Mouse (Mus musculus) midbrain, embryonic 11.5 days (tissue): ENCODE measurements around the gene Zfp106. TPM values are rescaled to one million over a fixed set of nuclear protein-coding genes. Genes with fewer than 3 reads are reported as not detected.

Experiments used
- ATAC-seq: fragments of 200-750 bp; cut with Nextera tagmentation; 2 replicates; pipeline ENCODE4 v1.8.0; 2017; ENCODE audit warnings: moderate TSS enrichment, moderate library complexity; ENCODE audit not compliant: low FRiP score
- DNase-seq: peaks from one replicate; pipeline ENCODE4 v3.0.0; 2015; ENCODE audit warnings: low spot score; ENCODE audit errors: missing footprints
- H3K27ac ChIP-seq: fragments of 300-500 bp; sonication (generic); 2 replicates; pipeline ENCODE4 v1.5.1; 2014; ENCODE audit warnings: low read depth, low read length
- H3K27me3 ChIP-seq: fragments of 300-500 bp; sonication (generic); 2 replicates; pipeline ENCODE4 v1.6.1; 2014; ENCODE audit warnings: mild to moderate bottlenecking, low read length, moderate library complexity, mixed read lengths; ENCODE audit not compliant: control insufficient read depth, insufficient read depth
- H3K36me3 ChIP-seq: fragments of 300-500 bp; sonication (generic); 2 replicates; pipeline ENCODE4 v1.6.1; 2014; ENCODE audit warnings: mild to moderate bottlenecking, low read length, moderate library complexity, mixed read lengths; ENCODE audit not compliant: control insufficient read depth, insufficient read depth
- H3K4me1 ChIP-seq: fragments of 300-500 bp; sonication (generic); 2 replicates; pipeline ENCODE4 v1.6.1; 2014; ENCODE audit warnings: low read length; ENCODE audit not compliant: control insufficient read depth, insufficient read depth
- H3K4me2 ChIP-seq: fragments of 300-500 bp; sonication (generic); 2 replicates; pipeline ENCODE4 v1.6.1; 2014; ENCODE audit warnings: mild to moderate bottlenecking, moderate library complexity
- H3K4me3 ChIP-seq: fragments of 300-500 bp; sonication (generic); 2 replicates; pipeline ENCODE4 v1.5.1; 2014; ENCODE audit warnings: low read depth, low read length
- H3K9ac ChIP-seq: fragments of 300-500 bp; sonication (generic); 2 replicates; pipeline ENCODE4 v1.6.1; 2014; ENCODE audit warnings: low read length
- H3K9me3 ChIP-seq: fragments of 300-500 bp; sonication (generic); 2 replicates; pipeline ENCODE4 v1.6.1; 2016; ENCODE audit warnings: low read length; ENCODE audit not compliant: control insufficient read depth
- WGBS: fragments of 180-500 bp; shearing (Covaris S2); extraction: QIAGEN DNeasy Blood & Tissue Kit; methylation state at CpG from one replicate; pipeline ENCODE4 v1.1.7; 2014; 5-methylcytosine and 5-hydroxymethylcytosine counted together
- polyA plus RNA-seq: library from polyadenylated mRNA; unstranded; fragments of >200 nt; fragmentation: Nextera tagmentation; extraction: Ambion mirVana; gene quantifications from 2 replicates; pipeline ENCODE4 v1.2.1, GENCODE M21; 2014

Zfp106 gene
- polyA plus RNA-seq, 1 experiment from 2014 or later: 62.4 TPM

- H3K36me3 ChIP-seq: no peaks in the 10 kb centered on the region
- WGBS: 69% methylated on average over 6 of the region's 6 CpGs
- no peak for ATAC-seq
- H3K4me2 ChIP-seq: no peak overlapping the region
- H3K4me3 ChIP-seq: no peak overlapping the region
- no peak for DNase-seq
- H3K27me3 ChIP-seq: no peaks in the 10 kb centered on the region
- H3K9me3 ChIP-seq: no peaks in the 10 kb centered on the region
- H3K27ac ChIP-seq: no peak overlapping the region
- H3K9ac ChIP-seq: no peak overlapping the region; the same call in 1 of the 2 replicates
- no peaks in the 10 kb centered on the region for H3K4me1 ChIP-seq
Measured at GRCm38 (mm10) chr2:120499971-120500471, 63.6 kb downstream of the Zfp106 start.

- Histone ChIP-seq H3K27ac (no peak overlapping the region), H3K27me3 (no peaks in the 10 kb centered on the region), H3K4me1 (no peaks in the 10 kb centered on the region), H3K9ac (no peak overlapping the region), H3K4me2 (no peak overlapping the region), H3K9me3 (no peaks in the 10 kb centered on the region), H3K4me3 (no peak overlapping the region), H3K36me3 (no peaks in the 10 kb centered on the region)
- DNase-seq: no peak
- WGBS: 79% methylated on average over 3 of the region's 3 CpGs
- ATAC-seq: no peak
Measured at GRCm38 (mm10) chr2:120496511-120496910, 67.1 kb downstream of the Zfp106 start.

DNA sequence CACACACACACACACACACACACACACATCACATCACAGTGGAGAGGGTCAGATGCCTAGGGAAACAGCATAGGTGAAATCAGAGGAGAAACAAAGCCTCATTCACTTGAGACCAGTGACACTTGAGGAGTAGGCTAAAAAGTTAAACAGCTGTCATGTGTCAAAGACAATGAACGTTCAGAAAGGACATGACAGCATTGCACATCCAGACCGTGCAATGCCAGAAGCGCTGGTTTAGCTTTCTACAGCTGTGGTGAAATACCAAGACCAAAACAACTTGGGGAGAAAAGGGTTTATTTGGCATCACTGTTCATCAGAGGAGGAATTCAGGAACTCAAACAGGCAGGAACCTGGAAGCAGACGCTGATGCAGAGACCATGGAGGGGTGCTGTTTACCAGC, 70.4 kb downstream of the Zfp106 start:
- Histone ChIP-seq H3K27ac (no peak overlapping the region), H3K27me3 (no peaks in the 10 kb centered on the region), H3K9me3 (no peaks in the 10 kb centered on the region), H3K9ac (no peak overlapping the region), H3K36me3 (no peaks in the 10 kb centered on the region), H3K4me3 (no peak overlapping the region), H3K4me1 (no peaks in the 10 kb centered on the region), H3K4me2 (no peak overlapping the region)
- DNase-seq (no peak), ATAC-seq (no peak)
- WGBS: 81% methylated on average over 4 of the region's 4 CpGs

GRCm38 (mm10) chr2:120484241-120484640, 79.4 kb downstream of the Zfp106 start:
- Histone ChIP-seq H3K27ac (no peak overlapping the region), H3K27me3 (no peaks in the 10 kb centered on the region), H3K9ac (no peak overlapping the region), H3K4me2 (no peak overlapping the region), H3K36me3 (no peaks in the 10 kb centered on the region), H3K4me1 (no peaks in the 10 kb centered on the region), H3K9me3 (no peaks in the 10 kb centered on the region), H3K4me3 (no peak overlapping the region)
- WGBS: 83% methylated on average over 3 of the region's 3 CpGs
- ATAC-seq (no peak), DNase-seq (no peak)

DNA sequence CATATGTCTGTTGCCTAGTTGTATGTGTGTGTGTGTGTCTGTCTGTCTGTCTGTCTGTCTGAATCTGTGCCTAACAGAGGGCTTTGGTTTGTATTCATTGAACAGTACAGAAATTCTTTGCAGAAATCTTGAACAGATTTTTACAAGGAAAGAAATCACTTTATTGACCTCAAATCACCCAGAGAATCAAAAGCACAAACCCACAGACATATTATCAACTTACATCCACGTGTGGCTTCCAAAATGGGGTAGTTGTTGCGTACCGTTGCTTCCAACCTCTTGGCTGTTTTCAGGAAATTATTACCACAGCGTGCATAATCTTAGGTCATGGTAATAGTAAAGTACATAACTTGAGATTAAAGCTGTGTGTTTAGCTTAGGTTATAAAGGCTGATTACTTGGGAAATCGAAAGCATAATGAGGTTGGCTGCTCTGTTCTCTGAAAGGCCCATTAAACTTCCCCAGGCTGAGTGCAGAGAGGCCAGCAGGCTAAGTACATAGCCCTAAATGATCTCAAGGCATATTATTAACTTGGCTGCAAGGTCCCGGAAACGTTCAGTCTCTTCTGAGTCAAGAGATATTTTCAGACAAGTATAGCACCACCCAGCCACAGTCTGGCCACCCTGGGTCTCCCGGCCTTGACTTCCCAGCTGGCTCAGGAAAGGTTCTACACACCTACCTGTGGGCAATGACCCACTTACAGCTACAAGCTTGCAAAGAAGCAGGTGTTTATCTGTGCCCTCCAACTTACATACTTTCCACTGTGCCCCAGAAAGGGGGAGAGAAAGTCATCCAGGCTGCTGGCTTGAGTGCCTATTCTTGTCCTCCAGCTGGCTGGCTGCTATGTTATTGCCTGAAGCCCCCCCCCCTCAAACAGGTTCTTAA, 80.9 kb downstream of the Zfp106 start:
- no peak for ATAC-seq
- 85% methylated on average over 8 of the region's 8 CpGs for WGBS

GRCm38 (mm10) chr2:120481921-120482320, 81.7 kb downstream of the Zfp106 start:
- H3K27ac ChIP-seq: no peak overlapping the region
- H3K27me3 ChIP-seq: no peaks in the 10 kb centered on the region
- peak; percentile 53 for DNase-seq
- no peak for ATAC-seq
- no peak overlapping the region for H3K9ac ChIP-seq
- H3K36me3 ChIP-seq: no peaks in the 10 kb centered on the region
- H3K4me3 ChIP-seq: no peak overlapping the region
- H3K9me3 ChIP-seq: no peaks in the 10 kb centered on the region
- 83% methylated on average over 8 of the region's 8 CpGs for WGBS
- H3K4me1 ChIP-seq: peaks cover under 1% of the 10 kb centered on the region; the same call in 1 of the 2 replicates
- H3K4me2 ChIP-seq: no peak overlapping the region

More for the DNA sequence above, 80.9 kb downstream of the Zfp106 start:
- Histone ChIP-seq H3K4me3 (no peak overlapping the region), H3K36me3 (no peaks in the 10 kb centered on the region), H3K27me3 (no peaks in the 10 kb centered on the region), H3K27ac (no peak overlapping the region), H3K9ac (no peak overlapping the region), H3K4me2 (no peak overlapping the region), H3K4me1 (no peaks in the 10 kb centered on the region), H3K9me3 (no peaks in the 10 kb centered on the region)
- DNase-seq: peak; percentile 47

DNA sequence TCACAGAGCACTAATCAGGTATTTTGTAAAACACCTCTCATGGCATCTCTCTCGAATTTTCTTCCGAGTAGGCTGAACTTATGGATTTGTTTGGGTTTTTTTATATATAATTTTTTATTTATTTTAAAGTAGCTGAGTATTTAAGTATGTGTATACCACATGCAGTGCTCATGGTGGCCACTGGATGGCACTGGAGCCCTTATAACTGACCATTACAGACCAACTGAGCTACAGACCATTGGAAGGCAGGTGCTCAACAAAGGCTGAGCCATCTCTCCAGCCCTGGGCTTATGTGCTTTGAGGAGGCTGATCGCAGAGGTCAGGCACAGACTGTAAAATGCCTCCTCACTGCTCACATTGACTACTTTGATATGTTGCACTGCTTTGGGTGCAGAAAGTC, 85.0 kb downstream of the Zfp106 start:
- no peaks in the 10 kb centered on the region for H3K27me3 ChIP-seq
- H3K4me1 ChIP-seq: peaks cover 7% of the 10 kb centered on the region; the same call in 1 of the 2 replicates
- WGBS: 59% methylated on average over 3 of the region's 3 CpGs
- H3K9ac ChIP-seq: no peak overlapping the region
- H3K9me3 ChIP-seq: peaks cover 3% of the 10 kb centered on the region; the same call in 1 of the 2 replicates
- DNase-seq (peak; percentile 94), ATAC-seq (no peak)
- H3K36me3 ChIP-seq: no peaks in the 10 kb centered on the region
- no peak overlapping the region for H3K4me2 ChIP-seq
- no peak overlapping the region for H3K4me3 ChIP-seq
- H3K27ac ChIP-seq: no peak overlapping the region

DNA sequence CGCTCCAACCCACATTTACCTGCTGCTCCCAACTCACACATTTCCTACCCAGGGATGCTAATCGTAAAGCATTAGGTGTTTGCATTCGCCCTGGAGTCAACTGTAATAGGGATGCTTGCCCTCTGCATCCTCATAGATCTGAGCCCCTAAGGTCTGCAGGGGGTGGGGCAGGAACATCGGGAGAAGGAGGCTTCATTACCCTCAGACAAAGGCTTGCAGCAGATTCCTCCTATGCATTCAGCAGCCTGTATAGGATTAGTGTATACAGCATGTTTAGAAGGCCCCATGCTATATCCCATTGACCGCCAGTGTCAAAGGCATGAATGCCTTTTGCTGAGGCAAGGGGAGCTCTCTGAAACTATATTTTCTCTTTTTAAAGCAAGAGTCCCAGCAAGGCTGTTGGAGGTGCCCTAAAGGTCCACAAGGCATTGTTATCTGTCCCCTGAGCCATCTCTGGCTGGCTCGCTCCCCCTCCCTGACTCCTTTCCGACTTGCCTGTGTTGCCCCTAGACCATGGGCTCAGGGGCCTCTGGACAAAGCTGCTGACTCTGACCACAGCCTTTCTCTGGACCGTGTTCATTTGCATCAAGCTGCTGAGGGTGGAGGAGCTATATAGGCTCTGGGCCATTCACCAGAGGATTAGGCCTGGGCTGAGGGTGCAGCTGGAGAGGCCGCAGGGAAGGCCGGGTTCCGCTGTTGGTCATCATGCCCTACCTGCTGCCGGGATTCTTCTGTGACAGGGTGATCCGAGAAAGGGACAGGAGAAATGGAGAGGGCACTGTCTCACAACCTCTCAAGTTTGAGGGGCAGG, 87.2 kb downstream of the Zfp106 start:
- Histone ChIP-seq H3K27me3 (no peaks in the 10 kb centered on the region), H3K4me1 (peaks cover 7% of the 10 kb centered on the region; the same call in 1 of the 2 replicates), H3K27ac (peak overlapping the region; percentile 6), H3K36me3 (no peaks in the 10 kb centered on the region), H3K9ac (peak overlapping the region; percentile 18; the same call in 1 of the 2 replicates), H3K9me3 (peaks cover 3% of the 10 kb centered on the region; the same call in 1 of the 2 replicates), H3K4me2 (peak overlapping the region; percentile 10; the same call in 1 of the 2 replicates), H3K4me3 (no peak overlapping the region)
- DNase-seq (peak; percentile 89), ATAC-seq (peak; percentile 87)
- 40% methylated on average over 13 of the region's 13 CpGs for WGBS
